Mouse (Mus musculus) retina, embryonic 14.5 days (tissue): ENCODE results near the gene Stk10.
"Not testable (repeated sequence)": the region's sequence is repeated elsewhere in the genome, so short reads cannot be mapped to it uniquely, and the experiment has no call there.

Source experiments
- DNase-seq: peaks from one replicate; pipeline ENCODE4 v3.0.0-alpha.2; 2015; ENCODE audit warnings: low spot score

Gene Stk10

GRCm38 (mm10) chr11:32601528-32602323 is 68.6 kb downstream of the Stk10 start:
- DNase-seq: peak; percentile 66

GRCm38 (mm10) chr11:32604663-32605062 is 71.6 kb downstream of the Stk10 start:
- DNase-seq: no peak

- no peak for DNase-seq
These were observed 72.2 kb downstream of the Stk10 start for GRCm38 (mm10) chr11:32605131-32605860.

GRCm38 (mm10) chr11:32605907-32606306 is 72.8 kb downstream of the Stk10 start:
- no peak for DNase-seq

- DNase-seq: no peak
These were observed 74.2 kb downstream of the Stk10 start for GRCm38 (mm10) chr11:32607319-32607718.

GRCm38 (mm10) chr11:32610616-32611015 is 77.5 kb downstream of the Stk10 start:
- DNase-seq: no peak

- no peak for DNase-seq
These were observed 79.2 kb downstream of the Stk10 start for GRCm38 (mm10) chr11:32612304-32612703.

GRCm38 (mm10) chr11:32614463-32614862 is 81.4 kb downstream of the Stk10 start:
- DNase-seq: no peak

- DNase-seq: no peak
These were observed 82.5 kb downstream of the Stk10 start for GRCm38 (mm10) chr11:32615561-32615960.

- peak; percentile 15 for DNase-seq
These were observed 83.0 kb downstream of the Stk10 start for GRCm38 (mm10) chr11:32616091-32616490.

- DNase-seq: no peak
These were observed 84.9 kb downstream of the Stk10 start for GRCm38 (mm10) chr11:32618036-32618435.

GRCm38 (mm10) chr11:32618641-32619040 is 85.5 kb downstream of the Stk10 start:
- DNase-seq: not testable (repeated sequence)

GRCm38 (mm10) chr11:32619257-32619816 is 86.2 kb downstream of the Stk10 start:
- DNase-seq: no peak

- DNase-seq: no peak
These were observed 86.9 kb downstream of the Stk10 start for GRCm38 (mm10) chr11:32619866-32620456.

GRCm38 (mm10) chr11:32621831-32622478 is 88.8 kb downstream of the Stk10 start:
- DNase-seq: no peak

- DNase-seq: no peak
These were observed 89.5 kb downstream of the Stk10 start for GRCm38 (mm10) chr11:32622479-32623190.

GRCm38 (mm10) chr11:32623236-32623635 is 90.1 kb downstream of the Stk10 start:
- DNase-seq: no peak

GRCm38 (mm10) chr11:32623912-32624311 is 90.8 kb downstream of the Stk10 start:
- DNase-seq: no peak

GRCm38 (mm10) chr11:32625677-32626076 is 92.6 kb downstream of the Stk10 start:
- DNase-seq: peak; percentile 71

GRCm38 (mm10) chr11:32626079-32626478 is 93.0 kb downstream of the Stk10 start:
- DNase-seq: no peak

- no peak for DNase-seq
These were observed 94.8 kb downstream of the Stk10 start for GRCm38 (mm10) chr11:32627900-32628299.
